Mouse (Mus musculus): Measurements from ENCODE around the gene Cdk19.

DNA sequence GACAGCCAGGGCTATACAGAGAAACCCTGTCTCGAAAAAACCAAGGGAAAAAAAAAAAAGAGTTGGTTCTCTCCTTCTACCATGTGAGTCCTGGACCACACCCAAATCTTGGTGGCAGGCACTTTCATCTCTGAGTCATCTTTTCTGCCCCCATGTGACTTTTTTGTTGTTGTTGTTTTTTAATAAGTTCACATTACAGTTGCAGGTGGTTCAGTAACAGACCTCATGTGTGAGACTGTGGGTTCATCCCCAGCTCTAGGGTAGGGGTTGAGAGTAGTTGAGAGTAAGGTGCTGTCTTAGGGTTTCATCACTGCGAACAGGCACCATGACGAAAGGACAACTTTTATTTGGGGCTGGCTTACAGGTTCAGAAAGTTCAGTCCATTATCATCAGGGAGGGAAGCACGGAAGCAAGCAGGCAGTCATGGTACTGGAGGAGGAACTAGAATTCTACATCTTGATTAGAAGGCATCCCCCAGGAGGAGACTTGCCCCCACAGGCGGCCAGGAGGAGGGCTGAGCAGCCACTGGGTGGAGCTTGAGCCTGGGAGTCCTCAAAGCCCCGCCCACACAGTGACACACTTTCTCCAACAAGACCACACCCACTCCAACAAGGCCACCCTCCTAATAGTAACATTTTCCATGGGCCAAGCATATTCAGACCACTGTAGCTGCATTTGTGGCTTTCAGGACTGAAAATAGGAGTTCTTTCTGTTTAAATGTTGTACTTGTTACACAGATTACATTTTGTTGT lies 29.3 kb upstream of the Cdk19 start:
- no peak for TF ChIP-seq POLR2A (IDR thresholded peaks at IDR 0.05; ENCODE audit: borderline replicate concordance, extremely low read depth, low read depth, low read length)
- TF ChIP-seq CTCF (IDR thresholded peaks at IDR 0.05; ENCODE audit: insufficient read depth, low read length), result no peak

Measured in lung, adult 2 months (tissue).